ENCODE assay signal across 8 mouse cellular contexts in the genomic region with DNA sequence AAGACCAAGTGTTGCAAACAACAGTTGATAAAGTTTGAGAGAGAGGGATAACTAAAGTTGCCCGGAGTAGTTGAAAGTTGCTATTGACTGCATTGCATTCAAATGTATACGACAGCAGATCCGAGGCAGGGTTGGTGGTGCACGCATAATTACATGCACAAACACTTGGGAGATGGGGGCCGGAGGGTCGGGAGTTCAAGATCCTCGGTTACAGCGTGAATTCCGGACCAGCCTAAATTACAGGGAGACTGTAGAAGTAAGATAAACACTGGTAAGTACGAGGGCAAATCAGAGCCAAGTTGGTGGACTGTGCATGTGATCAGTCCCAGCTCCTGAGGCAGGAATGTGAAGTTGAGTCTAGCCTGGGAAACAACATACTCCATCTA. TPM values are rescaled to one million over a fixed set of nuclear protein-coding genes. Genes with fewer than 3 reads are reported as not detected.
A peak's percentile ranks its signal among the peaks of the same experiment; 100 is the strongest.
DNase-seq lines count a peak whose midpoint lies in the region; ATAC-seq and TF ChIP-seq lines count a peak whose summit lies in the region.

No protein-coding gene starts in this region.

- peak overlapping the region; percentile 91 for H3K4me3 ChIP-seq in lung, postnatal 0 days (ENCODE audit: low read depth, low read length)
- peak overlapping the region; percentile 93 for H3K4me3 ChIP-seq in embryonic facial prominence, embryonic 14.5 days (ENCODE audit: low read depth, low read length)
- H3K4me3 ChIP-seq in limb, embryonic 11.5 days (ENCODE audit: low read depth, low read length), result peak overlapping the region; percentile 97
- H3K4me3 ChIP-seq in olfactory bulb, adult 2 months (ENCODE audit: insufficient read depth, low read depth, low read length), result peak overlapping the region; percentile 94

- ATAC-seq in lung, postnatal 0 days, result peak; percentile 37; the same call in 1 of the 2 replicates
- no peak for ATAC-seq in embryonic facial prominence, embryonic 14.5 days (ENCODE audit: low read depth)
- no peak for ATAC-seq in limb, embryonic 11.5 days (ENCODE audit: insufficient number of reproducible peaks, low FRiP score, low TSS enrichment, low read depth)

- peak overlapping the region; percentile 87 for H3K9ac ChIP-seq in lung, postnatal 0 days (replicated peaks; ENCODE audit: low read depth)
- H3K9ac ChIP-seq in embryonic facial prominence, embryonic 14.5 days (ENCODE audit: low read depth, low read length), result peak overlapping the region; percentile 91
- H3K9ac ChIP-seq in limb, embryonic 11.5 days (ENCODE audit: low read length), result peak overlapping the region; percentile 87

- H3K4me2 ChIP-seq in lung, postnatal 0 days (replicated peaks; ENCODE audit: low read depth, low read length), result peak overlapping the region; percentile 73
- peak overlapping the region; percentile 90 for H3K4me2 ChIP-seq in embryonic facial prominence, embryonic 14.5 days (ENCODE audit: low read depth, low read length)
- peak overlapping the region; percentile 79 for H3K4me2 ChIP-seq in limb, embryonic 11.5 days (ENCODE audit: low read depth, severe bottlenecking)

- no peaks in the 10 kb centered on the region for H3K27me3 ChIP-seq in lung, postnatal 0 days (replicated peaks; ENCODE audit: insufficient read depth, low read length)
- no peaks in the 10 kb centered on the region for H3K27me3 ChIP-seq in embryonic facial prominence, embryonic 14.5 days (replicated peaks; ENCODE audit: control insufficient read depth, insufficient read depth, low read length)
- no peaks in the 10 kb centered on the region for H3K27me3 ChIP-seq in limb, embryonic 11.5 days (ENCODE audit: control insufficient read depth, insufficient read depth, low read length)

- DNase-seq in lung, postnatal 0 days (ENCODE audit: low spot score), result no peak
- DNase-seq in lung, postnatal 25 days (ENCODE audit: low spot score), result no peak
- DNase-seq in embryonic facial prominence, embryonic 14.5 days (ENCODE audit: low spot score), result no peak
- DNase-seq in limb, embryonic 11.5 days (ENCODE audit: low spot score), result no peak
- DNase-seq in gastrocnemius, postnatal 25 days, result no peak
- no peak for DNase-seq in embryo, embryonic 10.5 days (ENCODE audit: low spot score)
- DNase-seq in c-Kit-positive CD71-positive TER-119-positive erythroid progenitor cells, embryonic 14.5 days (ENCODE audit: low spot score), result no peak

- H3K4me1 ChIP-seq in lung, postnatal 0 days (ENCODE audit: insufficient read depth, low read depth, low read length), result peaks cover 9% of the 10 kb centered on the region; the same call in 1 of the 2 replicates
- H3K4me1 ChIP-seq in embryonic facial prominence, embryonic 14.5 days (ENCODE audit: control insufficient read depth, insufficient read depth, low read length), result peaks cover 8% of the 10 kb centered on the region
- 0 out of 2 replicates have a peak, but pooled peaks cover 2% of the 10 kb centered on the region for H3K4me1 ChIP-seq in limb, embryonic 11.5 days (ENCODE audit: control insufficient read depth, insufficient read depth, low read length)
- peaks cover 5% of the 10 kb centered on the region; the same call in 1 of the 2 replicates for H3K4me1 ChIP-seq in olfactory bulb, adult 2 months (ENCODE audit: control insufficient read depth, insufficient read depth, low read length)

- peaks cover 10% of the 10 kb centered on the region; the same call in 1 of the 2 replicates for H3K36me3 ChIP-seq in lung, postnatal 0 days (ENCODE audit: insufficient read depth, low read length)
- H3K36me3 ChIP-seq in embryonic facial prominence, embryonic 14.5 days (ENCODE audit: control insufficient read depth, insufficient read depth, low read length), result peaks cover 27% of the 10 kb centered on the region
- H3K36me3 ChIP-seq in limb, embryonic 11.5 days (ENCODE audit: control insufficient read depth, insufficient read depth, low read length), result peaks cover 4% of the 10 kb centered on the region

- peak overlapping the region; percentile 57; the same call in 1 of the 2 replicates for H3K27ac ChIP-seq in lung, postnatal 0 days (ENCODE audit: low read length)
- H3K27ac ChIP-seq in embryonic facial prominence, embryonic 14.5 days (replicated peaks; ENCODE audit: low read depth, low read length), result no peak overlapping the region
- H3K27ac ChIP-seq in limb, embryonic 11.5 days (replicated peaks; ENCODE audit: low read depth, low read length), result no peak overlapping the region
- no peak overlapping the region for H3K27ac ChIP-seq in olfactory bulb, adult 2 months (ENCODE audit: insufficient read depth, low read depth, low read length)

- WGBS in lung, postnatal 0 days, result 1% methylated on average over 10 of the region's 10 CpGs
- WGBS in embryonic facial prominence, embryonic 14.5 days, result 4% methylated on average over 10 of the region's 10 CpGs
- 2% methylated on average over 10 of the region's 10 CpGs for WGBS in limb, embryonic 11.5 days
- 1% methylated on average over 10 of the region's 10 CpGs for WGBS in olfactory bulb, adult 2 months

- no peak for TF ChIP-seq POLR2A in olfactory bulb, adult 2 months (IDR thresholded peaks at IDR 0.05; ENCODE audit: insufficient read depth, low read depth, low read length)

- H3K9me3 ChIP-seq in lung, postnatal 0 days (ENCODE audit: low read length), result no peaks in the 10 kb centered on the region
- no peaks in the 10 kb centered on the region for H3K9me3 ChIP-seq in embryonic facial prominence, embryonic 14.5 days (ENCODE audit: control insufficient read depth, low read length)
- no peaks in the 10 kb centered on the region for H3K9me3 ChIP-seq in limb, embryonic 11.5 days (ENCODE audit: control insufficient read depth, low read length)

- TF ChIP-seq CTCF in lung, postnatal 0 days (IDR thresholded peaks at IDR 0.05), result no peak
- TF ChIP-seq CTCF in olfactory bulb, adult 2 months (IDR thresholded peaks at IDR 0.05; ENCODE audit: insufficient read depth, low read depth, low read length), result no peak

- no peak for TF ChIP-seq EP300 in lung, postnatal 0 days (IDR thresholded peaks at IDR 0.05)

RNA-seq across cellular contexts. Expression of a gene that starts 0.6 kb away (rescaled TPM):
- 20.5 and 23.0 TPM in 2 replicates for polyA plus RNA-seq in lung, postnatal 0 days (2015; fragmentation: Nextera tagmentation; extraction: Ambion mirVana)
- polyA plus RNA-seq in embryonic facial prominence, embryonic 14.5 days (2014; fragmentation: Nextera tagmentation; extraction: Ambion mirVana), result 43.0 and 50.9 TPM in 2 replicates
- 85.2 and 93.9 TPM in 2 replicates for polyA plus RNA-seq in limb, embryonic 11.5 days (2014; fragmentation: Nextera tagmentation; extraction: Ambion mirVana)
- polyA plus RNA-seq in olfactory bulb, adult 2 months (2012; ENCODE audit: insufficient read depth, insufficient read length, low replicate concordance, missing spikeins), result not detected in 2 replicates
- 10 to 100 TPM; 12.7 to 13.2 TPM for total RNA-seq in gastrocnemius, postnatal 25 days (2021)

RNA-seq across cellular contexts. Expression of a gene that starts 17.4 kb away (rescaled TPM):
- 61.6 and 82.2 TPM in 2 replicates for polyA plus RNA-seq in lung, postnatal 0 days (2015; fragmentation: Nextera tagmentation; extraction: Ambion mirVana)
- polyA plus RNA-seq in embryonic facial prominence, embryonic 14.5 days (2014; fragmentation: Nextera tagmentation; extraction: Ambion mirVana), result 161 and 172 TPM in 2 replicates
- polyA plus RNA-seq in limb, embryonic 11.5 days (2014; fragmentation: Nextera tagmentation; extraction: Ambion mirVana), result 248 and 260 TPM in 2 replicates
- polyA plus RNA-seq in olfactory bulb, adult 2 months (2012; ENCODE audit: insufficient read depth, insufficient read length, low replicate concordance, missing spikeins), result not detected in 2 replicates
- total RNA-seq in gastrocnemius, postnatal 25 days (2021), result 1 to 10 TPM; 4.7 to 7.8 TPM

RNA-seq across cellular contexts. Expression of a gene that starts 21.4 kb away (rescaled TPM):
- polyA plus RNA-seq in lung, postnatal 0 days (2015; fragmentation: Nextera tagmentation; extraction: Ambion mirVana), result 22.5 and 30.7 TPM in 2 replicates
- polyA plus RNA-seq in embryonic facial prominence, embryonic 14.5 days (2014; fragmentation: Nextera tagmentation; extraction: Ambion mirVana), result 22.6 and 23.2 TPM in 2 replicates
- polyA plus RNA-seq in limb, embryonic 11.5 days (2014; fragmentation: Nextera tagmentation; extraction: Ambion mirVana), result 27.5 and 31.4 TPM in 2 replicates
- 52.5 TPM in 1 of 2 replicates, not detected in the other for polyA plus RNA-seq in olfactory bulb, adult 2 months (2012; ENCODE audit: insufficient read depth, insufficient read length, low replicate concordance, missing spikeins)
- 10 to 100 TPM; 13.9 to 17.4 TPM for total RNA-seq in gastrocnemius, postnatal 25 days (2021)

Comparison
In these comparisons a context has a peak if more than half of its experiments do, and no peak if none do; other contexts are left out.
1. RNA of a gene that starts 0.6 kb away (polyA plus RNA-seq): 85.2 to 93.9 TPM in limb, embryonic 11.5 days, 43.0 to 50.9 TPM in embryonic facial prominence, embryonic 14.5 days and 20.5 to 23.0 TPM in lung, postnatal 0 days; not detected in olfactory bulb, adult 2 months; every median in the first group is over 10 times any median in the second.
2. RNA of a gene that starts 17.4 kb away (polyA plus RNA-seq): 248 to 260 TPM in limb, embryonic 11.5 days, 161 to 172 TPM in embryonic facial prominence, embryonic 14.5 days and 61.6 to 82.2 TPM in lung, postnatal 0 days; not detected in olfactory bulb, adult 2 months; every median in the first group is over 10 times any median in the second.
3. Peak in every context shown above with its lines, with median percentiles within 50 percentile points of each other: H3K4me2 ChIP-seq, H3K4me3 ChIP-seq and H3K9ac ChIP-seq.